Mouse (Mus musculus) frontal cortex, postnatal 25 days (tissue): ENCODE measurements around the gene Washc3.
A peak's percentile ranks its signal among the peaks of the same experiment; 100 is the strongest.

ENCODE experiments used
- DNase-seq, 2 experiments: peaks; one replicate each; pipeline ENCODE4 v3.0.0; 2022; ENCODE audit warnings: low spot score in 2 of 2

Washc3 gene

GRCm38 (mm10) chr10:88200951-88201638, at the start of gene Washc3:
Gene Washc3 (plus strand): TSS chr10:88201093.
- DNase-seq: peak; percentile 86 to 89

GRCm38 (mm10) chr10:88151658-88152057, 49.2 kb upstream of the Washc3 start:
- DNase-seq: no peak

DNA sequence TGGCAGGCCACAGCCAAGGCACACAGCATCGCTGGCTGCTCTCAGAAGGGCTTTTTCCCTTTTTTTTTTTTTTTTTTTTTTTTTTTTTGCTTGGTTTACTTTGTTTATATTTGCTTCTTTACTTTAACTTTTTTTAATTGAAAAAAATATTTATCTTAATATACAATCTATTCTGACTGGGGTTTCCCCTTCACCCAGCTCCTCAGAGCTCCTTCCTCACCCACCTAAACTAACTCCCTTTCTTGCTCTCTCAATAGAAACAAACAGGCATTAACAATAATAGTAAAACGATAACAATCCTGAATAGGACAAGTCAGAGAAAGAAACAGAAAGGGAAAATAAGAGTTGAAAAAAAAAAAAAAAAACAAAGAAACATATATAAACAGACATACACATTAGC, 38.8 kb upstream of the Washc3 start:
- no peak for DNase-seq

- DNase-seq: no peak
Measured at GRCm38 (mm10) chr10:88162676-88163075, 38.2 kb upstream of the Washc3 start.

DNA sequence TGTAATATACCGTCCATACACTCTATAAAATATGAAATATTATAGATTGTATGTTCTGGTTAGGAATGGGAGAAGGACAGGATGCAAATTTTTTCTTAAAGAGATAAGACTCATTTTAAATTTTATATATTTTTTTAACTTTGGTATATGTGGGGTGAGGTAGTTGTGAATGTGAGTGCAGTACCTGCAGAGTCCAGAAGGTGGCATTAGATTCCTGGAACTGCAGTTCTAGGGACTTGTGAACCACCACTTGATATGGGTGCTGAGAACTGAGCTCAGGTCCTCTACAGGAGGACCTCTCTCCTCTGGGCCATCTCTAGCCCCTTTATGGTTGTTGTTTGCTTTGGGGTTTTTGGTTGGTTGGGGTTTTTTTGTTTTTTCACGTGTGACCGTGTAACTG, 34.7 kb upstream of the Washc3 start:
- no peak for DNase-seq

DNA sequence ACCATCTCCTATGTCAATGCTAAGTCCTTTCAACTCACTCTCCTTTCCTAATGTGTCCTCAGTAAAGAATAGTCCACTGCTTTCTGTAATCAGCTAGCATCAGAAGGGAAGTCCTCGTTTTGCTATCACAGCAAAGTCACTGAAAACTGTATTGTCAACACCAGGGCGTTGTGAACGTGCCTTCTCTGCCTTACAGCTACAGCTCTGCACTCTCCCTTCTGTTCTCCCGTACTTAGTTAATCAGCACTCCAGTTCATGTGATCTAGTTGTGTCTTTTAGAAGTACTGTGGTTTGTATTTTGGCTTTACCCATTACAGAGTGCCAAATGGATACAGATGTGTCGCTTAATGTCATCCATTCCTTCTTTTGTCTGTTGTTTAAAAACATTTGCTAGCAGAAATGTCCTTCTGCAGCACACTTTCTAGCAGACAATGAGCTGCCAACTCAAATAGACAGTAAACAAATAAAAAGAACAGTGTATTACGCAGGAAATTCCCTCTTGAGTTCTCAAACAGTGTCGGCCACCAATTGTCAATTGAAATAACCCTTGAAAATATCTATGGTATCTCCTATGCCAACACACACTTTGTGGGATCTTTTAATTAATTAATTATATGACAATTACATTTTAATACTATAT, 33.3 kb upstream of the Washc3 start:
- DNase-seq: no peak

GRCm38 (mm10) chr10:88200541-88200940, 352 bp upstream of the Washc3 start:
- DNase-seq: no peak

- DNase-seq: no peak
Measured at GRCm38 (mm10) chr10:88201650-88202049, 757 bp downstream of the Washc3 start.

DNA sequence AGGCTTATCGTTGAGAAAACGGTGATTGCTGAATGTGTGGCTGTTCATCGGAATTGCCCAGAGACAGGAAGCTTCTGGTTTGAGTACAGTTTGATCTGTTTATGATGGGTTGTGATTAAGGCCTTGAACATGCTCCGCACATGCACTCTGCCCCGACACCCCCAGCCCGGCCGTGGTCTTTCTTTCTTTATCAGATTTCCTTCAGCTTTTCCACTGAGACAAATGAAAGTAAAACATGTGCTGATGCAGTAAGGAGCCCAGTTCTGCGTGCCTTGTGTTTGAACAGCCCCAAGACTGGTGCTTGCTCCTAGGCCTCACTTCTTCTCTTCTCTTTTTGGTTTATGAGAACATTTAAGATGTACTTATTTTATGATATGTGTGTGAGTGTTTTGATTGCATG, 1.7 kb downstream of the Washc3 start:
- DNase-seq: no peak

DNA sequence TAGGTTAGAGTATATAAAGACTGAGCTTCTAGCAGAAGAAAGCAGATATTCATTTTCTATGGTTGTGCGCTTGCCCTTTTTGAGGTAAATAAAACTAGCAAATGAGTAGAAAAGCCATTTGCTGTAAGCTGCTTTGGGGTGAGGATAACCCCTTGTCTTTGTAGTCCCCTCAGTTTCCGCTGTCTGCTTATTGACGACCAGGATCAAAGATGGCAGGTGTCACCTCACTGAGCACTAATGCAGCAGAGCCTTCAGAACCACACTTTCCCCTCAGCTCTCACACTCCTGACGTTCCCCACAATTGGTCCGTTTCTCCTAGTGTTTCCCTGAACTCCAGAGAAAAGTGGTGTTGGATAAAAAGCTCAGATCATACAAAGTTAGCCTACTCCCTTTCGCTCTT, 2.3 kb downstream of the Washc3 start:
- no peak for DNase-seq

GRCm38 (mm10) chr10:88212644-88213043, 11.8 kb downstream of the Washc3 start:
- DNase-seq: no peak

- DNase-seq: no peak
Measured at GRCm38 (mm10) chr10:88214800-88215514, 14.1 kb downstream of the Washc3 start.

DNA sequence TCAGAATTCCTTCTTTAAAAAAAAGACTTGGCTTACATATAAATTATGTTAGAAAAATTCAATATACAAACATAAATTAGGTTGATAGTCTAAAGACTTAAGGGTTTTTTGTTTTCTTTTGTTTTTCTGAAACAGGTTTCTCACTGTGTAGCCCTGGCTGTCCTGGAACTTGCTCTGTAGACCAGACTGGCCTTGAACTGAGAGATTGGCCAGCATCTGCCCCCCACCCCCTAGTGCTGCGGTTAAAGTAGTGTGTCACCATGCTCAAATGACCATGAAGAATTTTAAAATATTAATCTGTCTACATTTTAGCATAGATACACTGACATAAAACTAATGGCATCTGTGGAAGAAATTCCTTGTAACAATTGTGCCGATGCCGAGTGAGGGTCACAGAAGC, 17.3 kb downstream of the Washc3 start:
- no peak for DNase-seq

GRCm38 (mm10) chr10:88221718-88222117, 20.8 kb downstream of the Washc3 start:
- DNase-seq: no peak

- no peak for DNase-seq
Measured at GRCm38 (mm10) chr10:88225421-88225820, 24.5 kb downstream of the Washc3 start.

GRCm38 (mm10) chr10:88227962-88228361, 27.1 kb downstream of the Washc3 start:
- no peak for DNase-seq

DNA sequence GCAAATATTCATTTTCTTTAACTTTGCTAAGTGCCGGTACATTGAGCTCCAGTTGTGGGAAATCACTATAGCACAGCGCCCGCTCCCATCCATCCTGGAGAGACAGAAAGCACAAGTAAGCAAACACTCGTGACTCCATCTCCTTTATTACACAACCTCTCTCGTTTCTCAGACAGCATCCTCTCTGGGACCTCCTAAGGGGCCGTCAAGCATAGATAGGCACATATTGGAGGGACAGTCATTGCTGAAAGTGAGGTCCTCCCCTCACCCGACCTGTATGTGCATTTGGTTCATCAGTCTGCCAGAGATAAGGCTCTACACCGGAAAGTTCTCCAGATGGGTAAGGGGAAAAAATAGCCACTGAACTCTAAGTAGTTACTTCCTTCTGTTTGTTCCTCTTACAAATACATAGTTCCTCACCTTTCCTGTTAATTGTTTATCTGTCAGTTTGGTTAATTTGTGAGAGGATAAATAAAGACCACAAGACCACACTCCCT, 27.7 kb downstream of the Washc3 start:
- DNase-seq: no peak

- no peak for DNase-seq
Measured at GRCm38 (mm10) chr10:88231671-88232070, 30.8 kb downstream of the Washc3 start.

GRCm38 (mm10) chr10:88232765-88233164, 31.9 kb downstream of the Washc3 start:
- DNase-seq: no peak

- DNase-seq: no peak
Measured at GRCm38 (mm10) chr10:88244681-88245080, 43.8 kb downstream of the Washc3 start.

GRCm38 (mm10) chr10:88250300-88250699, 49.4 kb downstream of the Washc3 start:
- no peak for DNase-seq

DNA sequence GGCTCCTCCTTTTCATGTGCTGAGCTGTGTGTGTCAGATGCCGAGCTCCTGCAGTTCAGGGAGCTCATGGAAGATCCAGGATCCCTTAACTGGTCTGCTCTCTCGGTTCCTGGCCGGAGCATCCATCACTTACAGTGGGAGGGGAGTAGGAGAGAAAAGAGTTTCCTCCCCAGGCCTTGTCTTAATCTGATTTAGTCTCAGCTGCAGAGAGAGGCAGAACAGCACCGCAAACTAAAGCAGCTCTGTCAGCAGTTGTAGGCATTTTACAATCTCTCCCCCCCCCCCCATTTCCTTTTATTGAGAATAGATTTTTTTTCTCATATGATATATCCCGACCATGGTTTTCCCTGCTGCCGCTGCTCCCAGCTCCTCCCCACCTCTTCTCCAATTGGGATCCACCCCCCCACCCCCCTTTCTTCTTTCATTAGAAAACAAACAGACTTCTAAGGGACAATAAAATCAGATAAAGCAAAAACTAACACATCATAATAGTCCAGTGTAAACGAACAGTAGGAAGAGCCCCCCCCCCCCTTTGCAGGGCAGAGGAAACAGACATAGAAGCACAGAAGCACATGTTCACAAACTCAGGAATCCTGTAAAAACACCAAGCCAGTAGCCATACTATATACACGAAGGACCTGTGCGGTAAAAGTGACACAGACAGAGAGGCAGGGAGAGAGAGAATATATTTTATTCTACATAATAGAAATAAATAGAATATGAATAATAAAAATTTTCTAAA, 51.4 kb downstream of the Washc3 start:
- DNase-seq: no peak
